Mouse (Mus musculus) yolk sac, embryonic 10.5 days (tissue): Measurements from ENCODE around the gene Srp68.
"Not testable (repeated sequence)": the region's sequence is repeated elsewhere in the genome, so short reads cannot be mapped to it uniquely, and the experiment has no call there.

Source experiments
- DNase-seq: peaks from one replicate; pipeline ENCODE4 v3.0.0-alpha.2; 2017; ENCODE audit warnings: low spot score

Gene Srp68

GRCm38 (mm10) chr11:116282912-116283521, 9.0 kb upstream of the Srp68 start:
- DNase-seq, result no peak

GRCm38 (mm10) chr11:116282089-116282488, 8.1 kb upstream of the Srp68 start:
- DNase-seq, result no peak

- DNase-seq, result no peak
These were observed 7.7 kb upstream of the Srp68 start for GRCm38 (mm10) chr11:116281671-116282070.

- DNase-seq, result no peak
These were observed 7.0 kb upstream of the Srp68 start, which contains the start of gene Galr2 for GRCm38 (mm10) chr11:116280751-116281663. Gene Galr2 (plus strand): TSS chr11:116280939.

GRCm38 (mm10) chr11:116277184-116277583, 3.2 kb upstream of the Srp68 start:
- DNase-seq, result not testable (repeated sequence)

- DNase-seq, result no peak
These were observed 460 bp downstream of the Srp68 start for GRCm38 (mm10) chr11:116273469-116274044.

- DNase-seq, result no peak
These were observed 1.2 kb downstream of the Srp68 start for GRCm38 (mm10) chr11:116272589-116273468.

- DNase-seq, result no peak
These were observed 4.5 kb downstream of the Srp68 start for GRCm38 (mm10) chr11:116269560-116269959.

GRCm38 (mm10) chr11:116268313-116268712, 5.7 kb downstream of the Srp68 start:
- no peak for DNase-seq

GRCm38 (mm10) chr11:116267637-116268036, 6.4 kb downstream of the Srp68 start:
- DNase-seq, result no peak

- DNase-seq, result no peak
These were observed 8.2 kb downstream of the Srp68 start for GRCm38 (mm10) chr11:116265850-116266249.

- DNase-seq, result no peak
These were observed 8.7 kb downstream of the Srp68 start for GRCm38 (mm10) chr11:116265352-116265751.

GRCm38 (mm10) chr11:116260259-116260658, 13.8 kb downstream of the Srp68 start:
- no peak for DNase-seq

- no peak for DNase-seq
These were observed 14.6 kb downstream of the Srp68 start for GRCm38 (mm10) chr11:116259461-116259860.

GRCm38 (mm10) chr11:116255982-116256675, 17.9 kb downstream of the Srp68 start:
- no peak for DNase-seq

GRCm38 (mm10) chr11:116255090-116255981, 18.7 kb downstream of the Srp68 start:
- DNase-seq, result no peak

- DNase-seq, result no peak
These were observed 19.4 kb downstream of the Srp68 start for GRCm38 (mm10) chr11:116254627-116255026.

- no peak for DNase-seq
These were observed 20.9 kb downstream of the Srp68 start for GRCm38 (mm10) chr11:116253076-116253600.

GRCm38 (mm10) chr11:116250898-116251297, 23.1 kb downstream of the Srp68 start:
- DNase-seq, result no peak
